Comparison of ENCODE assay signal across 8 mouse cellular contexts in the genomic region with DNA sequence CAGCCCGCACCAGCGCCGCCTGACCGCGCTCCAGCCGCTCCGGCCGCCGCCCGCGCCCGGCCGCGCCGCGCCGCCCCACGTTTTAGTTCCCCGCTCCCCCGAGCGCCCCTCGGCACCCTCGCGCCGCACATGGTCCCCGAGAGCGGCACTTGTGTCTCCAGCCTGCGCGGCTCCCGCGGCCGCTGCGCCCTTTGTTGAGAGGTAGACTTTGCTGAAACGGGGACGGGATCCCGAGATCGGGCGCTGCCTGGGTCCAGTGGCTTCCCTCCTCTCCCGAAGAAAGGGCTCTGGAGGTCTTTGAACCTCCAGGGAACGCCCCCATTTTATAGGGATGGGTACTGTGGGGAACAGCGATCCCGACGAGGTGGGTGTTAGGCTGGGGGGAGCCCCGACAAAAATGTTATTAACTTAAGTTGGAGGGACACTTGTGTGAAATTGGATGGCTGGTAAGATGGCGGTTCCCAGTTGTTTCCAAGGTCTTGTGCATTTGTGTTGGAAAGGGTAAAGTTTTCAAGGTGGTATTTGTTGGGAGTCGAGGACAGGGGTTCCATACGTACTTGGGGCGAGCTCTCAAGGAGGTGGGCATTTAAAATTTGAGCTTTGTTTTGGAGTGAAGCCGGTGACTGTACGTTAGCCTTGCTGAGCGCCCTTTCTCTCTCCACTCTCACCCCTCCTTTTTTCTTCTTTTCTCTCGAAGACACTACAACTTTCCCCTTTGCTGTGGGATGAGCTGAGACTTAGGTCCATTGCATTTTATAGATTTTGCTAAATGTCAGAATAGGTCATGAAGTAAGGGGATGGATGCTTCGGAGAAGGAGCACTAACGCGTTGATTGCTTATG. TPM values are rescaled to one million over a fixed set of nuclear protein-coding genes. Genes with fewer than 3 reads are reported as not detected.
DNase-seq lines count a peak whose midpoint lies in the region; ATAC-seq lines count a peak whose summit lies in the region.

No protein-coding gene starts in this region.

- peaks cover 14% of the 10 kb centered on the region for H3K4me1 ChIP-seq in intestine, embryonic 16.5 days (ENCODE audit: control insufficient read depth, insufficient read depth, low read length)
- peaks cover 13% of the 10 kb centered on the region for H3K4me1 ChIP-seq in liver, embryonic 11.5 days (replicated peaks; ENCODE audit: control insufficient read depth, insufficient read depth, low read length)
- peaks cover 55% of the 10 kb centered on the region for H3K4me1 ChIP-seq in neural tube, embryonic 13.5 days (replicated peaks)

- peak overlapping the region; percentile 89 for H3K9ac ChIP-seq in intestine, embryonic 16.5 days (ENCODE audit: low read depth, low read length)
- peak overlapping the region; percentile 86 for H3K9ac ChIP-seq in liver, embryonic 11.5 days (ENCODE audit: low read depth, low read length)
- H3K9ac ChIP-seq in neural tube, embryonic 13.5 days, result peak overlapping the region; percentile 99

- WGBS in intestine, embryonic 16.5 days, result under 1% methylated on average over 55 of the region's 55 CpGs
- under 1% methylated on average over 41 of the region's 55 CpGs for WGBS in liver, embryonic 11.5 days
- WGBS in neural tube, embryonic 13.5 days, result under 1% methylated on average over 37 of the region's 55 CpGs

- no peaks in the 10 kb centered on the region for H3K9me3 ChIP-seq in intestine, embryonic 16.5 days (ENCODE audit: control insufficient read depth, low read length)
- no peaks in the 10 kb centered on the region for H3K9me3 ChIP-seq in liver, embryonic 11.5 days (ENCODE audit: control insufficient read depth, low read length)
- H3K9me3 ChIP-seq in neural tube, embryonic 13.5 days, result no peaks in the 10 kb centered on the region

- peak; percentile 53 for DNase-seq in 416B (ENCODE audit: low read depth)
- peak; percentile 67 for DNase-seq in Muller cell, postnatal 12 days (ENCODE audit: inconsistent ontology term)
- DNase-seq in cerebellum, postnatal 14 days, result peak; percentile 70 to 71
- DNase-seq in gastrocnemius, postnatal 10 days, result peak; percentile 55
- peak; percentile 80 for DNase-seq in liver, embryonic 11.5 days (ENCODE audit: low spot score)
- peak; percentile 48 for DNase-seq in urinary bladder, adult 2 months (ENCODE audit: low spot score)

- no peak overlapping the region for H3K27ac ChIP-seq in intestine, embryonic 16.5 days (ENCODE audit: low read length)
- H3K27ac ChIP-seq in liver, embryonic 11.5 days (ENCODE audit: low read depth, low read length), result no peak overlapping the region; the same call in 1 of the 2 replicates
- peak overlapping the region; percentile 100 for H3K27ac ChIP-seq in neural tube, embryonic 13.5 days (replicated peaks)

- peak overlapping the region; percentile 91 for H3K4me3 ChIP-seq in intestine, embryonic 16.5 days (ENCODE audit: low read length)
- peak overlapping the region; percentile 84 for H3K4me3 ChIP-seq in liver, embryonic 11.5 days (ENCODE audit: low read depth, low read length)
- peak overlapping the region; percentile 91 for H3K4me3 ChIP-seq in neural tube, embryonic 13.5 days

- H3K4me2 ChIP-seq in intestine, embryonic 16.5 days (ENCODE audit: low read depth, low read length), result peak overlapping the region; percentile 85
- peak overlapping the region; percentile 95 for H3K4me2 ChIP-seq in liver, embryonic 11.5 days
- peak overlapping the region; percentile 78 for H3K4me2 ChIP-seq in neural tube, embryonic 13.5 days

- H3K27me3 ChIP-seq in intestine, embryonic 16.5 days (replicated peaks; ENCODE audit: control insufficient read depth, insufficient read depth, low read length), result peaks cover 3% of the 10 kb centered on the region
- H3K27me3 ChIP-seq in liver, embryonic 11.5 days (replicated peaks; ENCODE audit: control insufficient read depth, insufficient read depth, low read length), result peaks cover 49% of the 10 kb centered on the region
- H3K27me3 ChIP-seq in neural tube, embryonic 13.5 days, result peaks cover 54% of the 10 kb centered on the region

- ATAC-seq in intestine, embryonic 16.5 days, result peak; percentile 17
- ATAC-seq in liver, embryonic 11.5 days (replicated peaks; ENCODE audit: low FRiP score), result peak; percentile 13; the same call in 1 of the 2 replicates
- ATAC-seq in neural tube, embryonic 13.5 days (ENCODE audit: low read depth), result peak; percentile 9

- no peaks in the 10 kb centered on the region for H3K36me3 ChIP-seq in intestine, embryonic 16.5 days (ENCODE audit: control insufficient read depth, insufficient read depth, low read length)
- no peaks in the 10 kb centered on the region; the same call in 1 of the 2 replicates for H3K36me3 ChIP-seq in liver, embryonic 11.5 days (ENCODE audit: control insufficient read depth, insufficient read depth, low read length)
- H3K36me3 ChIP-seq in neural tube, embryonic 13.5 days, result peaks cover 5% of the 10 kb centered on the region; the same call in 1 of the 2 replicates

RNA-seq across cellular contexts. Expression of gene Bmi1, which starts 1.0 kb away (rescaled TPM):
- 10 to 100 TPM; 26.7 to 32.4 TPM for total RNA-seq in gastrocnemius, postnatal 10 days (2021)
- polyA plus RNA-seq in intestine, embryonic 16.5 days (2015; fragmentation: Nextera tagmentation; extraction: Ambion mirVana), result 12.0 and 12.5 TPM in 2 replicates
- 12.9 and 16.6 TPM in 2 replicates for polyA plus RNA-seq in liver, embryonic 11.5 days (2014; fragmentation: Nextera tagmentation; extraction: Ambion mirVana)
- polyA plus RNA-seq in neural tube, embryonic 13.5 days (2015; fragmentation: Nextera tagmentation; extraction: Ambion mirVana), result 34.2 and 40.7 TPM in 2 replicates
- 25.3 TPM in 2 replicates for polyA plus RNA-seq in urinary bladder, adult 2 months (2012; rRNA removed)

RNA-seq across cellular contexts. Expression of gene Commd3, which starts 5.7 kb away (rescaled TPM):
- 100 to 1,000 TPM; 124 to 130 TPM for total RNA-seq in gastrocnemius, postnatal 10 days (2021)
- 232 and 238 TPM in 2 replicates for polyA plus RNA-seq in intestine, embryonic 16.5 days (2015; fragmentation: Nextera tagmentation; extraction: Ambion mirVana)
- polyA plus RNA-seq in liver, embryonic 11.5 days (2014; fragmentation: Nextera tagmentation; extraction: Ambion mirVana), result 132 and 138 TPM in 2 replicates
- 210 and 220 TPM in 2 replicates for polyA plus RNA-seq in neural tube, embryonic 13.5 days (2015; fragmentation: Nextera tagmentation; extraction: Ambion mirVana)
- polyA plus RNA-seq in urinary bladder, adult 2 months (2012; rRNA removed), result 115 and 131 TPM in 2 replicates

RNA-seq across cellular contexts. Expression of gene Spag6, which starts 16.0 kb away (rescaled TPM):
- total RNA-seq in gastrocnemius, postnatal 10 days (2021), result 1 to 10 TPM in 1 of 2 experiments, under 1 TPM in 1; 0.78 to 1.1 TPM
- polyA plus RNA-seq in intestine, embryonic 16.5 days (2015; fragmentation: Nextera tagmentation; extraction: Ambion mirVana), result 0.07 TPM in 1 of 2 replicates, not detected in the other
- polyA plus RNA-seq in liver, embryonic 11.5 days (2014; fragmentation: Nextera tagmentation; extraction: Ambion mirVana), result not detected in 2 replicates
- not detected in 2 replicates for polyA plus RNA-seq in neural tube, embryonic 13.5 days (2015; fragmentation: Nextera tagmentation; extraction: Ambion mirVana)
- polyA plus RNA-seq in urinary bladder, adult 2 months (2012; rRNA removed), result 0.32 and 0.34 TPM in 2 replicates
